Mouse (Mus musculus) embryo, embryonic 11 days (tissue): ENCODE results near the gene Plekhg1.
A peak's percentile ranks its signal among the peaks of the same experiment; 100 is the strongest.

Experiments
- DNase-seq: peaks from one replicate; pipeline ENCODE4 v3.0.0-alpha.2; 2015

Plekhg1 gene

GRCm38 (mm10) chr10:3830618-3831017 lies 90.5 kb downstream of the Plekhg1 start:
- no peak for DNase-seq

GRCm38 (mm10) chr10:3831597-3832351 lies 91.6 kb downstream of the Plekhg1 start:
- DNase-seq = no peak

GRCm38 (mm10) chr10:3834060-3834459 lies 93.9 kb downstream of the Plekhg1 start:
- no peak for DNase-seq

- DNase-seq = no peak
Measured at GRCm38 (mm10) chr10:3834678-3835077, 94.5 kb downstream of the Plekhg1 start.

- peak; percentile 38 for DNase-seq
Measured at GRCm38 (mm10) chr10:3835616-3836015, 95.5 kb downstream of the Plekhg1 start.

- DNase-seq = no peak
Measured at GRCm38 (mm10) chr10:3839748-3840432, 99.7 kb downstream of the Plekhg1 start.

- no peak for DNase-seq
Measured at GRCm38 (mm10) chr10:3844430-3844829, 104.3 kb downstream of the Plekhg1 start.

- no peak for DNase-seq
Measured at GRCm38 (mm10) chr10:3847021-3847420, 106.9 kb downstream of the Plekhg1 start.

GRCm38 (mm10) chr10:3851461-3851860 lies 111.3 kb downstream of the Plekhg1 start:
- no peak for DNase-seq

- no peak for DNase-seq
Measured at GRCm38 (mm10) chr10:3852733-3853132, 112.6 kb downstream of the Plekhg1 start.

- peak; percentile 29 for DNase-seq
Measured at GRCm38 (mm10) chr10:3857912-3858311, 117.7 kb downstream of the Plekhg1 start.

- DNase-seq = peak; percentile 59
Measured at GRCm38 (mm10) chr10:3858437-3858836, 118.3 kb downstream of the Plekhg1 start.

GRCm38 (mm10) chr10:3858961-3859714 lies 119.0 kb downstream of the Plekhg1 start:
- no peak for DNase-seq

GRCm38 (mm10) chr10:3863411-3864195 lies 123.4 kb downstream of the Plekhg1 start:
- DNase-seq = peak; percentile 68

- peak; percentile 49 for DNase-seq
Measured at GRCm38 (mm10) chr10:3864196-3864540, 124.0 kb downstream of the Plekhg1 start.

- DNase-seq = no peak
Measured at GRCm38 (mm10) chr10:3867298-3867697, 127.1 kb downstream of the Plekhg1 start.

GRCm38 (mm10) chr10:3870828-3871227 lies 130.7 kb downstream of the Plekhg1 start:
- DNase-seq = no peak

- DNase-seq = no peak
Measured at GRCm38 (mm10) chr10:3873467-3873866, 133.3 kb downstream of the Plekhg1 start.

- DNase-seq = no peak
Measured at GRCm38 (mm10) chr10:3877852-3878535, 137.8 kb downstream of the Plekhg1 start.

- DNase-seq = no peak
Measured at GRCm38 (mm10) chr10:3881179-3881578, 141.0 kb downstream of the Plekhg1 start.

- DNase-seq = no peak
Measured at GRCm38 (mm10) chr10:3888510-3888909, 148.3 kb downstream of the Plekhg1 start.
